Mouse (Mus musculus): Measurements from ENCODE around the gene Nrp1. TPM values are rescaled to one million over a fixed set of nuclear protein-coding genes. Genes with fewer than 3 reads are reported as not detected.

The Nrp1 gene
- polyA plus RNA-seq, 1 experiment from 2014 or later = 39.4 TPM

- no peak for DNase-seq (ENCODE audit: low spot score)
- no peaks in the 10 kb centered on the region for H3K4me1 ChIP-seq
- H3K27me3 ChIP-seq (replicated peaks; ENCODE audit: low read depth, poor library complexity, severe bottlenecking) = no peaks in the 10 kb centered on the region
Measured at GRCm38 (mm10) chr8:128508723-128509122, 150.3 kb downstream of the Nrp1 start.

DNA sequence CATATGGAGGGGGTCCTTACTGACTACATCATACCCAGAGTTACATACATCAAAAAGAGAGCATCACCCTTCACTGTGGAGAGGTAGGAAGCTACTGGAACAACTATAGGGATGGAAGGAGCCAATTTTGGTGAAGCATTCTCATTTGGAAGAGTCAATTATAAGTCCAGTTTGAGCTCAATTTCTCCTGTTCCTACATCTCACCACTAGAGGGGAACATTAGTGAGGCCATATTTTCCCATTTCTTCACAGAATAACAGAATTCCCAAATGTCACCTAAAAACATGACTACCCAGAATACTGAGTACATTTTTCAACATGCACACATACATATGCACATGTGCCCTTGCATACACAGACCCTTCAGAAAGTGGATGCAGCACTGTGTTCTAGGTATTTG is 152.6 kb downstream of the Nrp1 start:
- Histone ChIP-seq H3K9me3 (no peaks in the 10 kb centered on the region), H3K4me3 (no peak overlapping the region), H3K4me1 (no peaks in the 10 kb centered on the region), H3K27ac (replicated peaks) (no peak overlapping the region), H3K27me3 (replicated peaks; ENCODE audit: low read depth, poor library complexity, severe bottlenecking) (no peaks in the 10 kb centered on the region), H3K36me3 (replicated peaks) (no peaks in the 10 kb centered on the region)
- DNase-seq (ENCODE audit: low spot score) = no peak

More at GRCm38 (mm10) chr8:128508723-128509122, 150.3 kb downstream of the Nrp1 start:
- H3K27ac ChIP-seq (replicated peaks) = no peak overlapping the region
- H3K4me3 ChIP-seq = no peak overlapping the region
- H3K9me3 ChIP-seq = no peaks in the 10 kb centered on the region
- no peaks in the 10 kb centered on the region for H3K36me3 ChIP-seq (replicated peaks)

DNA sequence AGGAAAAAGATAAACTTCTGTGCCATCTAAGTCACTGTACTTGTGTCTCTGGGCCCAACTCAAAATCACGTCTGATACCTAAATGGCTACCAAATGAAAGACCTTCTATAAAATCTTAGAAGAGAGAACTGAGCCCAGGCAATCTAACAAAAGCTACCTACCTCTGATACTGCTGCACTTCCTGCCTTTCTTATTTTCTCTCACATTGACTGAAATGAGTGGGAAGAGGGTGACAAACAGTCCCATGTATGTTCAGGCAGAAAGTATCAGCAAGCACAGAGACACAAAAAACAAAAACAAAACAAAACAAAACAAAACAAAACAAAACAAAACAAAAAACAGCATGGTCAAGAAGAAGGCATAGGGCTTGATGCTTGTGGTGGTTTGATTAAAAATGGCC is 153.3 kb downstream of the Nrp1 start:
- Histone ChIP-seq H3K27ac (replicated peaks) (no peak overlapping the region), H3K36me3 (replicated peaks) (no peaks in the 10 kb centered on the region), H3K27me3 (replicated peaks; ENCODE audit: low read depth, poor library complexity, severe bottlenecking) (no peaks in the 10 kb centered on the region), H3K4me1 (no peaks in the 10 kb centered on the region), H3K9me3 (no peaks in the 10 kb centered on the region), H3K4me3 (no peak overlapping the region)
- DNase-seq (ENCODE audit: low spot score) = no peak
- whole genome bisulfite sequencing = 83% methylated on average over 1 of the region's 1 CpGs

- Histone ChIP-seq H3K27ac (replicated peaks) (no peak overlapping the region), H3K4me3 (no peak overlapping the region), H3K36me3 (replicated peaks) (no peaks in the 10 kb centered on the region), H3K4me1 (peaks cover 13% of the 10 kb centered on the region), H3K27me3 (replicated peaks; ENCODE audit: low read depth, poor library complexity, severe bottlenecking) (no peaks in the 10 kb centered on the region), H3K9me3 (no peaks in the 10 kb centered on the region)
- no peak for DNase-seq (ENCODE audit: low spot score)
- WGBS = 89% methylated on average over 3 of the region's 3 CpGs
Measured at GRCm38 (mm10) chr8:128516846-128517446, 158.5 kb downstream of the Nrp1 start.

DNA sequence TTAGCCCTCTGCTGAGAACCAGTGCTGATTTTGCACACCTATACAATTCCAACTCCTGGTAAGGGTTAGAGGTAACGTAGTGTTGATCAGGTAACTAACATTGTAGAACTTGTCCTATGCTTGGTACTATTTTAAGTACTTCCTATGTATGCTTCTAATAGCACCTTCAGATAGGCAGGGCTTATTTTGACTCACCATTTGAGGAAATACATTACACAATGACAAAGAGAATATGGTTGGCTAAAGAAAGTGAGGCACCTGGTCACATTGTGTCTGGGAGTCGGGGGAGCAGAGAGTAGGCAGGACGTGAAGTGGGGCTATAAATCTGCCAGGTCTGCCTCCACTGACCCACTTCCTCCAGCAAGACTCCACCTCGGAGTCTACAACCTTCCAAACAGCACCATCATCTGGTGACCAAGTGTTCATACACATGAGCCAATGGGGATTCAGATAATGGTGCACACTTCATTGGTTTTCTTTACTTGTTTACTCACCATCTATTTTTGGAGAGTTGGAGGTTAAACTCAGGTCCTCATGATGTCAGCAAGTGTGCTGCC is 159.2 kb downstream of the Nrp1 start:
- Histone ChIP-seq H3K27me3 (replicated peaks; ENCODE audit: low read depth, poor library complexity, severe bottlenecking) (no peaks in the 10 kb centered on the region), H3K4me3 (no peak overlapping the region), H3K4me1 (peaks cover 19% of the 10 kb centered on the region), H3K36me3 (replicated peaks) (no peaks in the 10 kb centered on the region), H3K9me3 (no peaks in the 10 kb centered on the region), H3K27ac (replicated peaks) (no peak overlapping the region)
- WGBS = 78% methylated on average over 4 of the region's 4 CpGs
- no peak for DNase-seq (ENCODE audit: low spot score)

DNA sequence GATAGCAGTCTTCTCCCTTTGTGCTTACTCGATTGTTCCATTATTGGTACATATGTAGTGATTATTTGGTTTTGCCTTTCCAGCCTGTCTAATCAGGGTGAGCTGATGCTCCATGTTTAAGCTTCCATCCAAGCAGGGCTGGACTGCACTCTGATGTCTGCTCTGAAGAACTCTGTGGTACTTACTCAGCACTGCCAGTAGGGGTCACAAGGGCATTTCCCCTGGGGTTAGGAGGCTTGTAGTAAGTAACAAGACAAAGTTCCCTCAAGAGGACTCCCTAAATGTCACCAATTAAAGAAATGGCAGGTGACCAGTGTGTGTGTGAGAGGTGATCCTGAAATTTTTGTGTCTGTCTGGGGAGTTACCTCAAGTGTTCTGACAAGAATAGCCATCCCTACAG is 161.0 kb downstream of the Nrp1 start:
- no peak for DNase-seq (ENCODE audit: low spot score)
- H3K27ac ChIP-seq (replicated peaks) = no peak overlapping the region

GRCm38 (mm10) chr8:128523825-128524224 is 165.4 kb downstream of the Nrp1 start:
- Histone ChIP-seq H3K4me1 (peaks cover 26% of the 10 kb centered on the region), H3K36me3 (replicated peaks) (no peaks in the 10 kb centered on the region), H3K9me3 (no peaks in the 10 kb centered on the region), H3K27ac (replicated peaks) (no peak overlapping the region), H3K4me3 (no peak overlapping the region), H3K27me3 (replicated peaks; ENCODE audit: low read depth, poor library complexity, severe bottlenecking) (no peaks in the 10 kb centered on the region)
- 62% methylated on average over 7 of the region's 7 CpGs for WGBS
- DNase-seq (ENCODE audit: low spot score) = peak; percentile 21

More for the DNA sequence above, 161.0 kb downstream of the Nrp1 start:
- no peaks in the 10 kb centered on the region for H3K27me3 ChIP-seq (replicated peaks; ENCODE audit: low read depth, poor library complexity, severe bottlenecking)
- H3K9me3 ChIP-seq = no peaks in the 10 kb centered on the region
- H3K4me1 ChIP-seq = peaks cover 19% of the 10 kb centered on the region
- H3K36me3 ChIP-seq (replicated peaks) = no peaks in the 10 kb centered on the region
- WGBS = 81% methylated on average over 1 of the region's 1 CpGs
- H3K4me3 ChIP-seq = no peak overlapping the region

GRCm38 (mm10) chr8:128525912-128526311 is 167.5 kb downstream of the Nrp1 start:
- DNase-seq (ENCODE audit: low spot score) = no peak
- H3K4me1 ChIP-seq = peaks cover 29% of the 10 kb centered on the region
- H3K27me3 ChIP-seq (replicated peaks; ENCODE audit: low read depth, poor library complexity, severe bottlenecking) = 0 out of 2 replicates have a peak, but pooled peaks cover 3% of the 10 kb centered on the region
- no peak overlapping the region for H3K27ac ChIP-seq (replicated peaks)
- no peaks in the 10 kb centered on the region for H3K9me3 ChIP-seq
- 80% methylated on average over 1 of the region's 1 CpGs for WGBS
- H3K4me3 ChIP-seq = no peak overlapping the region
- no peaks in the 10 kb centered on the region for H3K36me3 ChIP-seq (replicated peaks)

DNA sequence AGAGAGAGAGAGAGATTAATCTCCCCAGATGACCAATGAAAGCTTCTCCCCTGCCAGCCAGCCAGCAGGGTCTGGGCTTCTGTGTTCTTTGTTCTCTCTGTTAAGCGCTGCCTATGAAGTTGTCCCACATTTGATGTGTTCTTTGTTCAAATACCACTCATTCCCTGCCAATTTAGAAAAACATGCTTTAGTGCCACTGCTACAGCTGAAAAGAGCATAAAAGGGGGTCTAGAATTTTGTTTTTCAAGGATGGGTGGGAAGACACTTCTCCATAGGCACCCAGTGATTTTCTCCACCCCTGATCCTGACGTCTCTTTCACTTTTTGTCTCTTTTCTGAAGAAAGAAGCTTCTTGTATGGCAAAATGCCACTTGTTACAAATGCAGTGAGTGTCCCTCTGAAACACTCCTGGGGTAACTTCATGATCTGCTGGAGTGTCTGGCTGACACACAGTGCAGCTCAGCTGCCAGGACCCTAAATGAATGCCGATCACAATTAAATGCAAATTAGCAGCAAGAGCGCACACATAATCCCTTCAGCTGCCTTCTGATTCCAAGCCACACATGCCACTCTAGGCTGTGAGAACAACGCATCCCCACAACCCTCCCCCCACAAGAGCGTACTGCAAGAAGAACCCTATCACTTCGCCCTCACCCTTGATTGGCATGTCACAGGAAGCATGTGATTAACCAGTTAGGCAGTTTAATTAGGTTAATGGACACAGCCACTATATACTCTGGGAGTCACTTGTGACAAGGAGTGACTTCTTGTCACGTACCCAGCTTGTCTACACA is 170.4 kb downstream of the Nrp1 start:
- Histone ChIP-seq H3K9me3 (no peaks in the 10 kb centered on the region), H3K27ac (replicated peaks) (peak overlapping the region; percentile 70), H3K27me3 (replicated peaks; ENCODE audit: low read depth, poor library complexity, severe bottlenecking) (peaks cover 8% of the 10 kb centered on the region; the same call in 1 of the 2 replicates), H3K4me3 (0 out of 2 replicates have a peak overlapping the region, but pooled peaks have one; percentile 8), H3K4me1 (peaks cover 13% of the 10 kb centered on the region), H3K36me3 (replicated peaks) (no peaks in the 10 kb centered on the region)
- WGBS = 24% methylated on average over 8 of the region's 8 CpGs
- DNase-seq (ENCODE audit: low spot score) = peak; percentile 36

- WGBS = 64% methylated on average over 3 of the region's 3 CpGs
- 0 out of 2 replicates have a peak, but pooled peaks cover 4% of the 10 kb centered on the region for H3K4me1 ChIP-seq
- DNase-seq (ENCODE audit: low spot score) = no peak
Measured at GRCm38 (mm10) chr8:128534442-128534871, 176.1 kb downstream of the Nrp1 start.

DNA sequence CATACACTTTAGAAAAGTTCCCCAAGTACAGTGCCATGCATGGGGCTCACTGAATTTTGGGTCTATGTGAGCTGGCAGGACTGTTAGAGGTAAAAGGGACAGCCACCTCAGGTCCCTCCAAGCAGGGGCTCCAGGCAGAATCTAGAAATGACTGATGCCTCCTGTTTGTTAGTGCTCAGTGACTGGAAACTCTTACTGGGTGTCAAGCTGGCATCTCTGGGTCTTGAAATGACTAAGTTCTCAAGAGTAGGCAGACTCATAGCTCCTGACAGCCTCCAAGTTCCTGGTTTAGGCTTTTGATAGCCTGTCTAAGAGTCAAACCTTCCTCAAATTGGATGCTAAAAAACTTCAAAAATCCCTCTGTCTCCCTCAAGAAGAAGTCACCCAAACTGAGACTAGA is 177.3 kb downstream of the Nrp1 start:
- Histone ChIP-seq H3K36me3 (replicated peaks) (no peaks in the 10 kb centered on the region), H3K27ac (replicated peaks) (no peak overlapping the region), H3K4me1 (0 out of 2 replicates have a peak, but pooled peaks cover 4% of the 10 kb centered on the region), H3K9me3 (no peaks in the 10 kb centered on the region), H3K27me3 (replicated peaks; ENCODE audit: low read depth, poor library complexity, severe bottlenecking) (peaks cover 6% of the 10 kb centered on the region; the same call in 1 of the 2 replicates), H3K4me3 (no peak overlapping the region)
- no peak for DNase-seq (ENCODE audit: low spot score)

More at GRCm38 (mm10) chr8:128534442-128534871, 176.1 kb downstream of the Nrp1 start:
- peaks cover 8% of the 10 kb centered on the region; the same call in 1 of the 2 replicates for H3K27me3 ChIP-seq (replicated peaks; ENCODE audit: low read depth, poor library complexity, severe bottlenecking)
- H3K4me3 ChIP-seq = no peak overlapping the region
- no peak overlapping the region for H3K27ac ChIP-seq (replicated peaks)
- H3K9me3 ChIP-seq = no peaks in the 10 kb centered on the region
- no peaks in the 10 kb centered on the region for H3K36me3 ChIP-seq (replicated peaks)

- H3K9me3 ChIP-seq = no peaks in the 10 kb centered on the region
- no peaks in the 10 kb centered on the region for H3K27me3 ChIP-seq (replicated peaks; ENCODE audit: low read depth, poor library complexity, severe bottlenecking)
- no peak overlapping the region for H3K27ac ChIP-seq (replicated peaks)
- DNase-seq (ENCODE audit: low spot score) = no peak
- 33% methylated on average over 1 of the region's 1 CpGs for WGBS
- no peaks in the 10 kb centered on the region for H3K36me3 ChIP-seq (replicated peaks)
- H3K4me1 ChIP-seq = 0 out of 2 replicates have a peak, but pooled peaks cover 4% of the 10 kb centered on the region
- no peak overlapping the region for H3K4me3 ChIP-seq
Measured at GRCm38 (mm10) chr8:128538378-128538777, 180.0 kb downstream of the Nrp1 start.
